Mouse (Mus musculus) heart, postnatal 0 days (tissue): ENCODE measurements around the gene Kcnj15. TPM values are rescaled to one million over a fixed set of nuclear protein-coding genes. Genes with fewer than 3 reads are reported as not detected.
A peak's percentile ranks its signal among the peaks of the same experiment; 100 is the strongest.

ENCODE experiments used
- ATAC-seq: fragments of 200-750 bp; cut with Nextera tagmentation; 2 replicates; pipeline ENCODE4 v1.8.0; 2017; ENCODE audit warnings: low read depth, moderate number of reproducible peaks, moderate library complexity; ENCODE audit not compliant: insufficient read depth
- DNase-seq: peaks from one replicate; pipeline ENCODE4 v3.0.0-alpha.2; 2016; ENCODE audit warnings: low spot score
- H3K27ac ChIP-seq: fragments of 300-500 bp; sonication (generic); 2 replicates; pipeline ENCODE4 v1.5.1; 2014; ENCODE audit warnings: low read depth, mild to moderate bottlenecking
- H3K27me3 ChIP-seq: fragments of 300-500 bp; sonication (generic); 2 replicates; pipeline ENCODE4 v1.6.1; 2014; ENCODE audit warnings: low read length, mixed read lengths; ENCODE audit not compliant: control insufficient read depth, insufficient read depth
- H3K36me3 ChIP-seq: fragments of 300-500 bp; sonication (generic); replicated peaks from 2 replicates; pipeline ENCODE4 v1.6.1; 2014; ENCODE audit warnings: low read length, mixed read lengths; ENCODE audit not compliant: control insufficient read depth, insufficient read depth
- H3K4me1 ChIP-seq: fragments of 300-500 bp; sonication (generic); 2 replicates; pipeline ENCODE4 v1.6.1; 2014; ENCODE audit warnings: antibody characterized with exemption; ENCODE audit not compliant: control insufficient read depth, insufficient read depth
- H3K4me2 ChIP-seq: fragments of 300-500 bp; sonication (generic); 2 replicates; pipeline ENCODE4 v1.6.1; 2014; ENCODE audit warnings: low read depth, mild to moderate bottlenecking, low read length, moderate library complexity
- H3K4me3 ChIP-seq: fragments of 300-500 bp; sonication (generic); 2 replicates; pipeline ENCODE4 v1.5.1; 2014; ENCODE audit warnings: low read depth, low read length
- H3K9ac ChIP-seq: fragments of 300-500 bp; sonication (generic); replicated peaks from 2 replicates; pipeline ENCODE4 v1.6.1; 2014; ENCODE audit warnings: low read depth, low read length, mixed read lengths
- H3K9me3 ChIP-seq: fragments of 300-500 bp; sonication (generic); replicated peaks from 2 replicates; pipeline ENCODE4 v1.6.1; 2016; ENCODE audit warnings: low read length; ENCODE audit not compliant: control insufficient read depth
- CTCF ChIP-seq: IDR thresholded peaks from 2 replicates; pipeline ENCODE4 v1.5.1; 2016; ENCODE audit warnings: antibody characterized with exemption, control low read depth, low read depth
- EP300 ChIP-seq: IDR thresholded peaks from 2 replicates; pipeline ENCODE4 v1.6.1; 2016; ENCODE audit warnings: antibody characterized with exemption, low read depth
- WGBS: fragments of 180-500 bp; shearing (Covaris S2); extraction: QIAGEN DNeasy Blood & Tissue Kit; methylation state at CpG from one replicate; pipeline ENCODE4 v1.1.7; 2014; 5-methylcytosine and 5-hydroxymethylcytosine counted together
- polyA plus RNA-seq: library from polyadenylated mRNA; unstranded; fragments of >200 nt; fragmentation: Nextera tagmentation; extraction: Ambion mirVana; gene quantifications from 2 replicates; pipeline ENCODE4 v1.2.1, GENCODE M21; 2015
- total RNA-seq: library from RNA; depleted of rRNA; stranded (reverse); fragments of >200 nt; gene quantifications from 2 replicates; pipeline ENCODE4 v1.2.3, GENCODE M21; 2014; ENCODE audit warnings: low replicate concordance

The Kcnj15 gene
- total and polyA plus RNA-seq, 2 experiments from 2014 or later = 0.79 to 1.9 TPM

GRCm38 (mm10) chr16:95321945-95322625, 64.7 kb downstream of the Kcnj15 start:
- Histone ChIP-seq H3K4me1 (no peaks in the 10 kb centered on the region), H3K27ac (peak overlapping the region; percentile 82), H3K9me3 (no peaks in the 10 kb centered on the region), H3K4me3 (no peak overlapping the region), H3K27me3 (no peaks in the 10 kb centered on the region), H3K36me3 (no peaks in the 10 kb centered on the region), H3K9ac (no peak overlapping the region), H3K4me2 (no peak overlapping the region)
- TF ChIP-seq EP300 = peak; percentile 87
- TF ChIP-seq CTCF = no peak
- WGBS = 42% methylated on average over 9 of the region's 9 CpGs
- DNase-seq (peak; percentile 52), ATAC-seq (peak; percentile 81)

GRCm38 (mm10) chr16:95332159-95332558, 74.8 kb downstream of the Kcnj15 start:
- WGBS = 58% methylated on average over 5 of the region's 5 CpGs
- no peak overlapping the region for H3K27ac ChIP-seq
- no peak for ATAC-seq

GRCm38 (mm10) chr16:95340885-95341791, 83.8 kb downstream of the Kcnj15 start:
- no peak for TF ChIP-seq EP300
- peak; percentile 88 for TF ChIP-seq CTCF
- H3K27ac ChIP-seq = peak overlapping the region; percentile 78
- peak overlapping the region; percentile 38 for H3K4me2 ChIP-seq
- 23% methylated on average over 28 of the region's 28 CpGs for WGBS
- H3K9me3 ChIP-seq = no peaks in the 10 kb centered on the region
- no peak overlapping the region for H3K9ac ChIP-seq
- H3K27me3 ChIP-seq = no peaks in the 10 kb centered on the region
- H3K4me3 ChIP-seq = no peak overlapping the region
- ATAC-seq (peak; percentile 88), DNase-seq (peak; percentile 92)
- H3K4me1 ChIP-seq = peaks cover 9% of the 10 kb centered on the region
- no peaks in the 10 kb centered on the region for H3K36me3 ChIP-seq

More at GRCm38 (mm10) chr16:95332159-95332558, 74.8 kb downstream of the Kcnj15 start:
- Histone ChIP-seq H3K9ac (no peak overlapping the region), H3K27me3 (no peaks in the 10 kb centered on the region), H3K9me3 (no peaks in the 10 kb centered on the region), H3K4me2 (no peak overlapping the region), H3K4me1 (no peaks in the 10 kb centered on the region), H3K36me3 (no peaks in the 10 kb centered on the region), H3K4me3 (no peak overlapping the region)
- no peak for DNase-seq
- no peak for TF ChIP-seq CTCF
- TF ChIP-seq EP300 = no peak

GRCm38 (mm10) chr16:95342030-95342429, 84.7 kb downstream of the Kcnj15 start:
- H3K9ac ChIP-seq = no peak overlapping the region
- peaks cover 12% of the 10 kb centered on the region for H3K4me1 ChIP-seq
- H3K36me3 ChIP-seq = no peaks in the 10 kb centered on the region
- TF ChIP-seq EP300 (no peak), CTCF (0 out of 2 replicates have a peak, but pooled peaks have one; percentile 18)
- DNase-seq (no peak), ATAC-seq (no peak)
- peak overlapping the region; percentile 78 for H3K27ac ChIP-seq
- H3K27me3 ChIP-seq = no peaks in the 10 kb centered on the region
- no peaks in the 10 kb centered on the region for H3K9me3 ChIP-seq
- no peak overlapping the region for H3K4me2 ChIP-seq
- no peak overlapping the region for H3K4me3 ChIP-seq
- 62% methylated on average over 8 of the region's 8 CpGs for WGBS

- H3K4me1 ChIP-seq = peaks cover 27% of the 10 kb centered on the region
Observed at GRCm38 (mm10) chr16:95344961-95345360, 87.6 kb downstream of the Kcnj15 start.

More at GRCm38 (mm10) chr16:95344961-95345360, 87.6 kb downstream of the Kcnj15 start:
- 67% methylated on average over 10 of the region's 10 CpGs for WGBS
- DNase-seq (no peak), ATAC-seq (no peak)
- no peaks in the 10 kb centered on the region for H3K9me3 ChIP-seq
- H3K36me3 ChIP-seq = no peaks in the 10 kb centered on the region
- no peak overlapping the region for H3K4me2 ChIP-seq
- no peak for TF ChIP-seq EP300
- TF ChIP-seq CTCF = no peak
- no peak overlapping the region for H3K4me3 ChIP-seq
- H3K9ac ChIP-seq = no peak overlapping the region
- H3K27ac ChIP-seq = no peak overlapping the region
- no peaks in the 10 kb centered on the region for H3K27me3 ChIP-seq
